Mouse (Mus musculus) thymus, adult 2 months (tissue): Measurements from ENCODE around the gene Aqp6. TPM values are rescaled to one million over a fixed set of nuclear protein-coding genes. Genes with fewer than 3 reads are reported as not detected.

Experiments used
- DNase-seq: peaks from one replicate; pipeline ENCODE4 v3.0.0; 2021
- H3K27ac ChIP-seq: fragments of 200-500 bp; 2 replicates; pipeline ENCODE4 v1.5.1; 2012; ENCODE audit warnings: low read length, control low read depth; ENCODE audit not compliant: control insufficient read depth, insufficient read depth
- H3K27me3 ChIP-seq: fragments of 200-500 bp; 2 replicates; pipeline ENCODE4 v1.6.1; 2012; ENCODE audit warnings: mild to moderate bottlenecking, low read length, moderate library complexity, mixed read lengths; ENCODE audit not compliant: control insufficient read depth, insufficient read depth
- H3K36me3 ChIP-seq: fragments of 200-500 bp; 2 replicates; pipeline ENCODE4 v1.6.1; 2012; ENCODE audit warnings: mild to moderate bottlenecking, low read length, moderate library complexity; ENCODE audit not compliant: control insufficient read depth, insufficient read depth
- H3K4me1 ChIP-seq: fragments of 200-500 bp; replicated peaks from 2 replicates; pipeline ENCODE4 v1.6.1; 2012; ENCODE audit warnings: low read length; ENCODE audit not compliant: control insufficient read depth, insufficient read depth
- H3K4me3 ChIP-seq: fragments of 200-500 bp; 2 replicates; pipeline ENCODE4 v1.5.1; 2012; ENCODE audit warnings: mild to moderate bottlenecking, low read length, control low read depth, moderate library complexity; ENCODE audit not compliant: control insufficient read depth, insufficient read depth
- CTCF ChIP-seq: fragments of 200-500 bp; IDR thresholded peaks from 2 replicates; pipeline ENCODE4 v1.5.1; 2012; ENCODE audit warnings: mild to moderate bottlenecking, control low read depth, low read length, moderate library complexity, borderline replicate concordance; ENCODE audit not compliant: control insufficient read depth, poor library complexity, insufficient read depth; ENCODE audit errors: extremely low read depth
- POLR2A ChIP-seq: fragments of 200-500 bp; IDR thresholded peaks from 2 replicates; pipeline ENCODE4 v1.6.1; 2012; ENCODE audit warnings: mild to moderate bottlenecking, low read length, control low read depth, moderate library complexity; ENCODE audit not compliant: control insufficient read depth, poor library complexity, insufficient read depth; ENCODE audit errors: extremely low read depth
- WGBS: fragments of 180-500 bp; shearing (Covaris S2); methylation state at CpG from one replicate; pipeline ENCODE4 v1.1.7; 2018; 5-methylcytosine and 5-hydroxymethylcytosine counted together
- polyA plus RNA-seq: library from polyadenylated mRNA; depleted of rRNA; stranded (reverse); fragments of >200 nt; gene quantifications from 2 replicates; pipeline ENCODE4 v1.2.3, GENCODE M21; 2012; rRNA removed

Aqp6 gene
- polyA plus RNA-seq = 0.24 and 0.40 TPM in 2 replicates

DNA sequence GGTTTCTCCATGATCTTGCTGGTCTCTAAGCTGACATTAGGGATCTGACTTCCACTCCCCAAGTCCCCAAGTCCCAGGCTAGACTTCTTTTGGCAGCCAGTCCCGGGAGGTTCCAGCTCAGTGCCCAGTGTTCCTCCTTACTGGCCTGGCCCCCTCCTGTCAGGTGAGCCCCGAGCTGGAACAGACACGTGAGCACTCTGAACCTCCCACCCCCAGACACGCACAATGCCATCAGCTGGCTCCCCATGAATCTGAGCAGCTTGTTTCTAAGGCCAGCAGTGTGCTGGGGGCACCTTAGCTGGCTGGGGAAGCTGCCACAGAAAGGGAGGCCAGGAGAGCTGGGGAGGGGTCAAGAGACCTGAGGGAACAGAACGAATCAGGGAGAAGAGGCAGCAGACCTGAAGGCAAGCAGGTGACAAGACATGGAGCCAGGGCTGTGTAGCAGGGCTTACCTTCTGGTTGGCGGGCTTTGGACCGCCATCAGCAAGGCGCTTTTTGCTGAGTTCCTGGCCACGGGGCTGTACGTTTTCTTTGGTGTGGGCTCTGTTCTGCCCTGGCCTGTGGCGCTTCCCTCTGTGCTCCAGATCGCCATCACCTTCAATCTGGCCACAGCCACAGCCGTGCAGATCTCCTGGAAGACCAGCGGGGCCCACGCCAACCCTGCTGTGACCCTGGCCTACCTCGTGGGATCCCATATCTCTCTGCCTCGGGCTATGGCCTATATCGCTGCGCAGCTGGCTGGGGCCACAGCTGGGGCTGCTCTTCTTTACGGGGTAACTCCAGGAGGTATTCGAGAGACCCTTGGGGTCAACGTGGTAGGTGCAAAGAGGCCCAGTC lies at the start of gene Aqp6:
Gene Aqp6 (plus strand): TSS at position 415 of the 837 bp plus-strand sequence.
- TF ChIP-seq CTCF (no peak), POLR2A (no peak)

DNA sequence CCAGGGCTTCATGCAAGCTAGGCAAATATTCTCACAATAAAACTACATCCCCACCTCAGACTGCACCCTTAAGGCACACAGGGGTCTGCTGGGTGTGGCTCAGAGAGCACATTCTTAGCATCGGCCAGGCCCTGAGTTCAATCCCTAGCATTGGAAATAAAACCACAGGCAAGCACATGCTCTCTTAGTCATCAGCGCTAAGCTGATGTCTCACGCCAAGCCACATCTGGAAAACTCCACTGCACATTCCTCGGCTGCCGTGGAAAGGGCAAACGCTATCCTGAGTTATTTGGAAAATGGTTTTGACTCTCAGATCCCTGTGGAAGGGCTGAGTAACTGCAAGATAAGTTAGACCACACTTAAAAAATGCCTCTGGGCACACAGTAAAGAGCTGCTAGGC lies 47.4 kb upstream of the Aqp6 start:
- Histone ChIP-seq H3K4me1 (no peaks in the 10 kb centered on the region), H3K36me3 (no peaks in the 10 kb centered on the region), H3K4me3 (no peak overlapping the region), H3K27ac (no peak overlapping the region), H3K27me3 (no peaks in the 10 kb centered on the region)
- WGBS = 84% methylated on average over 6 of the region's 6 CpGs
- DNase-seq = no peak
- no peak for TF ChIP-seq POLR2A
- TF ChIP-seq CTCF = no peak

More for the DNA sequence above, at the start of gene Aqp6:
- Histone ChIP-seq H3K27me3 (no peaks in the 10 kb centered on the region; the same call in 1 of the 2 replicates), H3K36me3 (no peaks in the 10 kb centered on the region), H3K4me3 (no peak within 1 kb of the TSS), H3K27ac (no peak within 1 kb of the TSS), H3K4me1 (no peaks in the 10 kb centered on the region)
- DNase-seq = no peak
- WGBS = 79% methylated on average over 22 of the region's 22 CpGs

- Histone ChIP-seq H3K4me1 (no peaks in the 10 kb centered on the region), H3K27ac (no peak overlapping the region), H3K36me3 (no peaks in the 10 kb centered on the region), H3K27me3 (no peaks in the 10 kb centered on the region), H3K4me3 (no peak overlapping the region)
- TF ChIP-seq POLR2A = no peak
- no peak for TF ChIP-seq CTCF
- DNase-seq = no peak
- WGBS = 91% methylated on average over 1 of the region's 1 CpGs
Observed at GRCm38 (mm10) chr15:99558947-99559346, 42.3 kb upstream of the Aqp6 start.

GRCm38 (mm10) chr15:99560246-99560645 lies 41.0 kb upstream of the Aqp6 start:
- 87% methylated on average over 10 of the region's 10 CpGs for WGBS
- H3K27ac ChIP-seq = no peak overlapping the region
- no peak overlapping the region for H3K4me3 ChIP-seq
- no peak for DNase-seq
- H3K27me3 ChIP-seq = no peaks in the 10 kb centered on the region
- no peaks in the 10 kb centered on the region for H3K4me1 ChIP-seq
- TF ChIP-seq CTCF (no peak), POLR2A (no peak)
- H3K36me3 ChIP-seq = no peaks in the 10 kb centered on the region

DNA sequence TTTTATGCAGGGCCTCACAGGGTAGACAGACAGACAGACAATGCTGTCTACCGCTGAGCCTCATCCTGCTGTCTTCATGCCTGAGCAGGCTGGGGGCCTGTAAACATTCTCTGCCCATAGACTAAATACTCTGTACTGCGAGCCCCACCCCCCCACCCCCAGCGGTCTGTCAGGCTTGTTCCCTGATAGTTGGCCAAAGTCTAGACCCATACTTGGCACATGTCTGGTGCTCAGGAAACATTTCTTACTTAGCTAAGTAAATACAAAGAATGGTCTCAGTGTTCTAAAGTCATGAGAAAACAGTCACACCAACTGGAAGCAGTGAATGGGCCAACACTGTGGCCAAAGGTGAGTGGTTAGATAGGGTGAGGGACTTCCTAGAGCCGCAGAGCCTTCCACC lies 33.8 kb upstream of the Aqp6 start:
- Histone ChIP-seq H3K4me3 (no peak overlapping the region), H3K4me1 (no peaks in the 10 kb centered on the region), H3K27ac (no peak overlapping the region), H3K36me3 (no peaks in the 10 kb centered on the region), H3K27me3 (no peaks in the 10 kb centered on the region)
- WGBS = 79% methylated on average over 4 of the region's 4 CpGs
- TF ChIP-seq POLR2A = no peak
- TF ChIP-seq CTCF = no peak
- DNase-seq = no peak

- 88% methylated on average over 6 of the region's 6 CpGs for WGBS
- Histone ChIP-seq H3K4me1 (no peaks in the 10 kb centered on the region), H3K36me3 (no peaks in the 10 kb centered on the region), H3K4me3 (no peak overlapping the region), H3K27ac (no peak overlapping the region), H3K27me3 (no peaks in the 10 kb centered on the region)
- TF ChIP-seq CTCF = no peak
- TF ChIP-seq POLR2A = no peak
- no peak for DNase-seq
Observed at GRCm38 (mm10) chr15:99568682-99569081, 32.5 kb upstream of the Aqp6 start.

DNA sequence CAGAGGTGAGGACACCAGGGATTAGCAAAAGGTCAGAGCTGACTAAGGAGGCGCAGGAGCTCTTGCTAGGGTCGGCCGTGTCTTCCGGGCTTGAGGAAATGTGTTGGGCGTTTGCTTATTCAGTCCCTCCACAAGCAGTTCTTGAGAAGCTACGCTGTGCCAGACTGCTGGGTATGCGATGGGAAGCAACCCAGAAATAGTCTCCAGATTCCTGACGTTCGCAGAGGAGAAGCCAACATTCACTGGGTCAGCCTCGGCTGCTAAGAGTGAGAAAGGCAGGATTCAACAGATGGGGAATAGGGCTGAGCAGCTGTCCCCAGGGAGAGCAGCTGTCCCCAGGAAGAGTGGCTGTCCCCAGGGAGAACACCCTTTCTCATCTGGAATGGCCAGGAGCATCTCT lies 32.1 kb upstream of the Aqp6 start:
- Histone ChIP-seq H3K27ac (no peak overlapping the region), H3K27me3 (no peaks in the 10 kb centered on the region), H3K4me1 (no peaks in the 10 kb centered on the region), H3K36me3 (no peaks in the 10 kb centered on the region), H3K4me3 (no peak overlapping the region)
- DNase-seq = no peak
- WGBS = 86% methylated on average over 10 of the region's 10 CpGs
- TF ChIP-seq POLR2A (no peak), CTCF (no peak)
